Mouse (Mus musculus): ENCODE data around the gene Clptm1l.

Gene Clptm1l

GRCm38 (mm10) chr13:73658953-73659352 lies 55.1 kb downstream of the Clptm1l start:
- no peak for DNase-seq (ENCODE audit: extremely low read depth, insufficient read length, low spot score)

- no peak for DNase-seq (ENCODE audit: extremely low read depth, insufficient read length, low spot score)
Measured at GRCm38 (mm10) chr13:73660163-73660695, 56.4 kb downstream of the Clptm1l start.

Data from 3134 (cell line).